Mouse (Mus musculus) ES-E14 (cell line): ENCODE data around the gene BC017158.

Experiments used
- CHD2 ChIP-seq: IDR thresholded peaks from 2 replicates; pipeline ENCODE4 v1.6.1; 2014; ENCODE audit warnings: mild to moderate bottlenecking, low read depth, low read length, inconsistent platforms
- HCFC1 ChIP-seq: IDR thresholded peaks from 2 replicates; pipeline ENCODE4 v1.6.1; 2012; ENCODE audit warnings: low read length, inconsistent platforms, borderline replicate concordance; ENCODE audit not compliant: insufficient read depth
- MAFK ChIP-seq: IDR thresholded peaks from 2 replicates; pipeline ENCODE4 v1.6.1; 2014; ENCODE audit warnings: mild to moderate bottlenecking, low read depth, low read length, inconsistent platforms; ENCODE audit not compliant: insufficient read depth
- ZC3H11A ChIP-seq: IDR thresholded peaks from 2 replicates; pipeline ENCODE4 v1.6.1; 2012; ENCODE audit warnings: low read depth, mild to moderate bottlenecking, inconsistent platforms, low read length, borderline replicate concordance
- ZNF384 ChIP-seq: IDR thresholded peaks from 2 replicates; pipeline ENCODE4 v1.6.1; 2012; ENCODE audit warnings: low read depth, low read length, inconsistent platforms

- TF ChIP-seq ZNF384 (no peak), MAFK (no peak), HCFC1 (no peak), CHD2 (no peak), ZC3H11A (no peak)
These were observed 33.0 kb upstream of the BC017158 start for GRCm38 (mm10) chr7:128330981-128331380.
